Mouse (Mus musculus) kidney, postnatal 10 days (tissue): ENCODE measurements at regions not wholly inside any gene's neighbourhood (a gene's known extent, or its start where the extent isn't known, plus 50 kb on each side); places are given as distances from the start of the nearest gene placed in this dataset.

Source experiments
- DNase-seq: peaks from one replicate; pipeline ENCODE4 v3.0.0; 2021; ENCODE audit warnings: mixed read lengths

GRCm38 (mm10) chr5:97656167-97656924, 199.5 kb upstream of the Gk2 start:
- DNase-seq, result no peak

- no peak for DNase-seq
These were observed 198.4 kb upstream of the Gk2 start for GRCm38 (mm10) chr5:97655266-97655665.

DNA sequence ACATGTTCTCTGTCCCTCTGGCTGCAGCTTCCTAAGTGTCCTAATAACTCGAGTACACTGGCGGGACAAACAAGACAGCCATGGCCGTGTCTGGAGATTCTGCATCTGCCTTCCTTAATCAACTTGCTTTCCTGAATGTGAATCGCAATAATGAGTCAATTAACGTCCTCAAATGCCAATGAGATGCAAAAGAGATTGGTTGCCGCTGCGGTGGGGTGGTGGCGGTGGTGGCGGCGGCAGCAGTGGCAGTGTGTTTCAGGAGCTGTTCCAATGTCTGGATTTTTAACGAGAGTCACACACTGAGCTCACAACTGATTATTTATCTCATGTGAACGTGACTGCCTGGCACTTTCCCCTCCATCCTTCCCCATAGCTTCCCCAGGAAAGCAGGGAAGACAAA, 197.6 kb upstream of the Gk2 start:
- DNase-seq, result no peak

DNA sequence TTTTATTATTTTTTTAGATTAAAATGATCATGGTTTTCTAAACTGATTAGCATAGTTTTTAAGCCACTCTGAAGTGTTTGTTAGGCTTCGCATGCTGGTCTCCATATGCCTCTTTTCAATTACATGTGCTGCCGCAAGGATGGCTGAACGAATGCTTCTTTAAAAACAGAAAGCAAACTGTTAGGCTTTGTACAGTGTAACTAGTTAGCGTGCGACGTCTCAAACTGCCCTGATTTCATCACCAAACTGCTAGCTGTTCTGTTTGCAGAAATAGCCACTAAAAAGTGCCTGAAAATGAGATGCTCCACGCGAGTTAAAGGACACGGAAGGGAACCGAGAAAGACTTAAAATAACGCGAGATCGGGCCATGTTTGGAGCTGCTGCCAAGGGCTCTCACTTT, 185.4 kb upstream of the Gk2 start:
- DNase-seq, result no peak

GRCm38 (mm10) chr5:97641646-97642045, 184.8 kb upstream of the Gk2 start:
- DNase-seq, result no peak

- DNase-seq, result no peak
These were observed 179.5 kb upstream of the Gk2 start for GRCm38 (mm10) chr5:97636357-97636756.

DNA sequence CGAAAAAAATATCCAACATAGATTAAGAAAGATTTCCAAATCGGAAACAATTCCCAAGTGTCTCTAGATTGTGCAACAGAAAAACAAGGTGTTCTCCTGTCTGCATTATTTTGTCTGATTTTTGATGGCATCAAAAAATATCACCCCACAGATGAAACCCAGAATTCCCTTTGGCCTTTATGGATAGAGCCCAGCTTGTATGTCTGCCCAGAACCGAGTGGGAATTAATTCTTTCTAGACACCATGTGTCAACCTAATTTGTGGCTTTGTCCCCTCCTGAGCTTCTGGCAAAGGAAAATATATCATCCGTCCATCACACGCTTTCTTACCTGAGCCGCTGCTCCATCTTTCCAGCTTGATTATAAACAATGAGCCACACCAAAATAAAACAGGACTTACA, 176.9 kb upstream of the Gk2 start:
- DNase-seq, result no peak

- DNase-seq, result no peak
These were observed 176.0 kb upstream of the Gk2 start for GRCm38 (mm10) chr5:97632791-97633190.

GRCm38 (mm10) chr5:97625200-97625599, 168.4 kb upstream of the Gk2 start:
- DNase-seq, result no peak

- no peak for DNase-seq
These were observed 163.1 kb upstream of the Gk2 start for GRCm38 (mm10) chr5:97619890-97620289.

- DNase-seq, result no peak
These were observed 161.6 kb upstream of the Gk2 start for GRCm38 (mm10) chr5:97618411-97618810.

- no peak for DNase-seq
These were observed 145.4 kb upstream of the Gk2 start for GRCm38 (mm10) chr5:97602176-97602575.

GRCm38 (mm10) chr5:97601384-97601783, 144.6 kb upstream of the Gk2 start:
- no peak for DNase-seq

- DNase-seq, result no peak
These were observed 141.9 kb upstream of the Gk2 start for GRCm38 (mm10) chr5:97598741-97599140.

DNA sequence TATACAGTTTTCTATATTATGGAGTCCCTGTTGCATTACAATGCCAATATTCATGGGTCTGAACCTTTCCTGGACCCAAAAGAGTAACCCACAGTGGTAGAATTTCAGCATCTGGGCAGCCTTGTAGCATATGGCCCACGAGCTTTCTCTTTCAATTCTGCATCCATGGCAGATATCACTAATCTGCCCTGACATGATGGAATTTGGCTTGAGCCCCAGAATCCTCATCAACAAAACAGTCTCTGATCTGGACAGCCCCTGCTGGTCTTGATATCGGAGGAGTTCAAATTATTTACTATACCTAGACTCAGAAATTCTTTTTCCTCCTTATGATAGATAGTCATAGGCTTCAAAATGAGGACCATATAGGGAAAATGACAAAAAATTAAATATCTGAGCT, 139.1 kb upstream of the Gk2 start:
- no peak for DNase-seq

DNA sequence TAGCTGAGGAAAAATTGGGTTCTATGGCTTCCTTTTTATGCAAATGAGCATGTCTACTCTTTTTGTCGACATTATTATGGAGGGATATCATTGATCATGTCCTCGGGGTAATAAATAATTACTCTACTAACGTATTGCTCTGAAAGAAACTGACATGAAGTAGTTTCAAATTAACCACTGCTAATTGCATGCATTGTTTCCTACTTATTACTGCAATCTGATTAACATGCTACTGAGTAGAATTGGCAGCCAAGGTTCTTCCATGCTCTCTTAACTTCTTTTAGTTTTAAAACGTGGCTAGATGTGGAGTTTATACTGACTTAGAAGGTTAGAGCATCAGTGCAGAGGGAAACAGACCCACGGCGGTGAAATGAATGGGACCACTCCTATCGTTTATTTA, 137.3 kb upstream of the Gk2 start:
- DNase-seq, result no peak

- no peak for DNase-seq
These were observed 125.7 kb upstream of the Gk2 start for GRCm38 (mm10) chr5:97582509-97582908.

- no peak for DNase-seq
These were observed 108.7 kb upstream of the Gk2 start for GRCm38 (mm10) chr5:97565486-97565885.

DNA sequence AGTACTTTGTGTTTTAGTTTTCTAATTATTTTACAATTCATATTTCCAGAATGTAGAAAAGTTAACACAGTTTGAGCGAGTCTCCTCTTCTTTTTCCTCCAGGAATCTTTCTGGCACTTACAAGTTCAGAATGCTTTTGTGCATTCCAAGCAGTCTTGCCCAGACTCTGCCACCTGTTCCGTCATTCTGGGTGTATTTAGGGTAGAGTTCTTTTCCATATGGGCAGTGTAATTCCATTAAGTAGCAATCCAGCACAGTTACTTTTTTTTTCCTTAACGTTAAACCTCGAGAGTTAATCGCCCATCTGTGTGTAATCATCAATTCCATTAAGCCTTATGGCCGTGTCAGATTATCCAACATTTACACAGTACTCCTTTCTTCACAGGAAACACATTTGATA, 106.9 kb upstream of the Gk2 start:
- DNase-seq, result no peak

GRCm38 (mm10) chr5:97554274-97554673, 97.5 kb upstream of the Gk2 start:
- no peak for DNase-seq

- peak; percentile 15 for DNase-seq
These were observed 96.3 kb upstream of the Gk2 start for GRCm38 (mm10) chr5:97553122-97553521.

- DNase-seq, result no peak
These were observed 80.9 kb upstream of the Gk2 start for GRCm38 (mm10) chr5:97537492-97538257.

- DNase-seq, result no peak
These were observed 76.9 kb upstream of the Gk2 start for GRCm38 (mm10) chr5:97533733-97534132.

GRCm38 (mm10) chr5:97527555-97527954, 70.7 kb upstream of the Gk2 start:
- DNase-seq, result no peak
